Mouse (Mus musculus) brain, embryonic 14.5 days (tissue): ENCODE results near the gene Pknox2.

Source experiments
- CTCF ChIP-seq: fragments of 200-500 bp; IDR thresholded peaks from 2 replicates; pipeline ENCODE4 v1.5.1; 2012; ENCODE audit warnings: inconsistent platforms, mild to moderate bottlenecking, moderate library complexity, borderline replicate concordance; ENCODE audit not compliant: insufficient read depth, insufficient read length; ENCODE audit errors: extremely low read depth
- POLR2A ChIP-seq: fragments of 200-500 bp; IDR thresholded peaks from 2 replicates; pipeline ENCODE4 v1.6.1; 2012; ENCODE audit warnings: mild to moderate bottlenecking, inconsistent platforms, borderline replicate concordance; ENCODE audit not compliant: poor library complexity, insufficient read depth, insufficient read length, severe bottlenecking; ENCODE audit errors: extremely low read depth

- TF ChIP-seq POLR2A = no peak
- TF ChIP-seq CTCF = no peak
Observed at GRCm38 (mm10) chr9:37136340-37136739, 10.9 kb downstream of the Pknox2 start.
